Mouse (Mus musculus) neutrophil, adult 65 days (primary cell): ENCODE data around the gene Scfd1. TPM values are rescaled to one million over a fixed set of nuclear protein-coding genes. Genes with fewer than 3 reads are reported as not detected.

Experiments
- total RNA-seq: library from RNA; stranded (reverse); gene quantifications from 2 replicates; pipeline ENCODE4 v1.2.4, GENCODE M21; 2023

The Scfd1 gene
- 33.2 and 39.1 TPM in 2 replicates for total RNA-seq

GRCm38 (mm10) chr12:51377003-51377887 is at the start of gene Scfd1:
Gene Scfd1, plus strand, starts transcription at chr12:51377510.

GRCm38 (mm10) chr12:51347988-51348697 is 29.2 kb upstream of the Scfd1 start, which contains the start of gene G2e3:
Gene G2e3, plus strand, starts transcription at chr12:51348061.

Other genes with a start within 250 kb of the Scfd1 start
- gene G2e3, start 29.4 kb upstream of the Scfd1 start, total RNA-seq, result 16.1 and 21.1 TPM in 2 replicates
- not detected in 2 replicates for gene Coch, start 215.8 kb downstream of the Scfd1 start, total RNA-seq